Mouse (Mus musculus): ENCODE data around the gene Atp2b1.

Atp2b1 gene

GRCm38 (mm10) chr10:99033830-99034828, 119.9 kb downstream of the Atp2b1 start:
- DNase-seq (ENCODE audit: low spot score), result no peak

GRCm38 (mm10) chr10:99037185-99038065, 123.2 kb downstream of the Atp2b1 start:
- DNase-seq (ENCODE audit: low spot score), result no peak

- DNase-seq (ENCODE audit: low spot score), result no peak
These were observed 124.7 kb downstream of the Atp2b1 start for GRCm38 (mm10) chr10:99038866-99039265.

GRCm38 (mm10) chr10:99040171-99040570, 126.0 kb downstream of the Atp2b1 start:
- no peak for DNase-seq (ENCODE audit: low spot score)

- no peak for DNase-seq (ENCODE audit: low spot score)
These were observed 132.7 kb downstream of the Atp2b1 start for GRCm38 (mm10) chr10:99046756-99047550.

- DNase-seq (ENCODE audit: low spot score), result no peak
These were observed 133.3 kb downstream of the Atp2b1 start for GRCm38 (mm10) chr10:99047551-99047940.

- no peak for DNase-seq (ENCODE audit: low spot score)
These were observed 135.9 kb downstream of the Atp2b1 start for GRCm38 (mm10) chr10:99050093-99050492.

- DNase-seq (ENCODE audit: low spot score), result no peak
These were observed 138.9 kb downstream of the Atp2b1 start for GRCm38 (mm10) chr10:99053111-99053510.

GRCm38 (mm10) chr10:99060588-99060987, 146.4 kb downstream of the Atp2b1 start:
- DNase-seq (ENCODE audit: low spot score), result no peak

- DNase-seq (ENCODE audit: low spot score), result no peak
These were observed 147.2 kb downstream of the Atp2b1 start for GRCm38 (mm10) chr10:99061418-99061817.

GRCm38 (mm10) chr10:99062546-99062945, 148.3 kb downstream of the Atp2b1 start:
- no peak for DNase-seq (ENCODE audit: low spot score)
